20 mouse cellular contexts compared by ENCODE assay signal in genomic region chr9:72935309-72935708, GRCm38 (mm10). TPM values are rescaled to one million over a fixed set of nuclear protein-coding genes. Genes with fewer than 3 reads are reported as not detected.
DNase-seq lines count a peak whose midpoint lies in the region; TF ChIP-seq lines count a peak whose summit lies in the region.
"Had no signal": no experiment of that assay in that cellular context is flagged by ENCODE, and none has a peak within 500 bp of the region (broad histone marks: within the 10 kb centered on the region; RNA-seq: fewer than 3 reads in every experiment).

No protein-coding gene starts in this region.

- H3K9me3 ChIP-seq in E14TG2a.4 (ENCODE audit: low read length), result no peaks in the 10 kb centered on the region; the same call in 1 of the 2 replicates
- H3K9me3 ChIP-seq: hindbrain, embryonic 12.5 days; neural tube, embryonic 12.5 days had no signal

- no peaks in the 10 kb centered on the region for H3K36me3 ChIP-seq in E14TG2a.4 (ENCODE audit: insufficient read depth, low read length)

- intact Hi-C loops in gastrocnemius, adult 2 months (cut with DNase I), result no loop called here
- intact Hi-C loops in gastrocnemius, postnatal 14 days (cut with DNase I; ENCODE audit: low total_unique reads), result no loop called here
- intact Hi-C loops in left cerebral cortex, adult 2 months (cut with DNase I), result no loop called here

- H3K27ac ChIP-seq in gastrocnemius, adult 2 months, result no peak overlapping the region
- no peak overlapping the region for H3K27ac ChIP-seq in left cerebral cortex, adult 2 months
- H3K27ac ChIP-seq: hindbrain, embryonic 12.5 days; neural tube, embryonic 12.5 days had no signal

- no peak for DNase-seq in gastrocnemius, adult 2 months
- no peak for DNase-seq in gastrocnemius, postnatal 14 days
- DNase-seq in left cerebral cortex, adult 2 months (ENCODE audit: extremely low spot score in 1 of 2, low spot score in 2 of 2), result no peak
- DNase-seq in left cerebral cortex, adult 18-20 months (ENCODE audit: low spot score in 2 of 2), result no peak
- peak; percentile 82 for DNase-seq in R1 (ENCODE audit: low read depth, low spot score)
- no peak for DNase-seq in adrenal gland, postnatal 14 days
- DNase-seq: cerebellum, adult 8-10 months; heart, adult 18-20 months; kidney, adult 18-20 months; layer of hippocampus, postnatal 36 days; left cerebral cortex, postnatal 4 days; lung, postnatal 10 days; spleen, adult 18-20 months; thymus, postnatal 14 days had no signal

- H3K4me3 ChIP-seq in gastrocnemius, adult 2 months, result no peak overlapping the region
- H3K4me3 ChIP-seq in left cerebral cortex, adult 2 months, result no peak overlapping the region
- H3K4me3 ChIP-seq in E14TG2a.4 (replicated peaks; ENCODE audit: low read length), result no peak overlapping the region
- H3K4me3 ChIP-seq: hindbrain, embryonic 12.5 days; neural tube, embryonic 12.5 days had no signal

- H3K27me3 ChIP-seq in E14TG2a.4 (ENCODE audit: insufficient read depth, low read length), result no peaks in the 10 kb centered on the region
- H3K27me3 ChIP-seq: hindbrain, embryonic 12.5 days; neural tube, embryonic 12.5 days had no signal

- peaks cover 12% of the 10 kb centered on the region for H3K4me1 ChIP-seq in E14TG2a.4 (replicated peaks; ENCODE audit: low read depth, low read length)
- H3K4me1 ChIP-seq: hindbrain, embryonic 12.5 days; neural tube, embryonic 12.5 days had no signal

- TF ChIP-seq CTCF in gastrocnemius, adult 2 months (IDR thresholded peaks at IDR 0.05), result peak; percentile 30
- peak; percentile 19 for TF ChIP-seq CTCF in left cerebral cortex, adult 2 months (IDR thresholded peaks at IDR 0.05)
- peak; percentile 54 for TF ChIP-seq CTCF in E14TG2a.4 (conservative IDR thresholded peaks at IDR 0.05; ENCODE audit: low read length)

RNA-seq across cellular contexts. Expression of gene Pygo1, which starts 9.9 kb away (rescaled TPM):
- 10 to 100 TPM; 11.6 to 15.4 TPM for total RNA-seq in gastrocnemius, adult 2 months (2021)
- 1 to 10 TPM; 4.0 to 6.2 TPM for total RNA-seq in gastrocnemius, postnatal 14 days (2021)
- 10 to 100 TPM; 18.6 to 19.5 TPM for total RNA-seq in left cerebral cortex, adult 2 months (2021)
- total RNA-seq in left cerebral cortex, adult 18-20 months (2021), result 10 to 100 TPM; 18.6 to 19.5 TPM
- 3.0 and 3.4 TPM in 2 replicates for total RNA-seq in adrenal gland, postnatal 14 days (2021)
- total RNA-seq: megakaryocyte, adult 5-6 weeks had no signal

RNA-seq across cellular contexts. Expression of gene Dyx1c1, which starts 23.3 kb away (rescaled TPM):
- total RNA-seq in gastrocnemius, adult 2 months (2021), result 1 to 10 TPM in 1 of 2 experiments, under 1 TPM in 1; 0.94 to 1.4 TPM
- under 1 TPM; 0.43 to 0.60 TPM for total RNA-seq in gastrocnemius, postnatal 14 days (2021)
- 1 to 10 TPM; 1.5 to 1.9 TPM for total RNA-seq in left cerebral cortex, adult 2 months (2021)
- 1 to 10 TPM; 1.8 to 2.2 TPM for total RNA-seq in left cerebral cortex, adult 18-20 months (2021)
- 0.78 and 1.1 TPM in 2 replicates for total RNA-seq in adrenal gland, postnatal 14 days (2021)

RNA-seq across cellular contexts. Expression of gene Gm44503, which starts 23.3 kb away (rescaled TPM):
- not detected for total RNA-seq in gastrocnemius, adult 2 months (2021)
- not detected for total RNA-seq in gastrocnemius, postnatal 14 days (2021)
- total RNA-seq in left cerebral cortex, adult 2 months (2021), result not detected
- not detected for total RNA-seq in left cerebral cortex, adult 18-20 months (2021)
- total RNA-seq in adrenal gland, postnatal 14 days (2021), result not detected in 2 replicates
- total RNA-seq: adrenal gland, postnatal 4 days; gastrocnemius, adult 8-10 months; heart, adult 18-20 months; megakaryocyte, adult 5-6 weeks had no signal

RNA-seq across cellular contexts. Expression of gene Ccpg1os, which starts 49.9 kb away (rescaled TPM):
- total RNA-seq in gastrocnemius, adult 2 months (2021), result 10 to 100 TPM in 1 of 2 experiments, 1 to 10 TPM in 1; 8.8 to 11.8 TPM
- 1 to 10 TPM; 5.9 to 6.7 TPM for total RNA-seq in gastrocnemius, postnatal 14 days (2021)
- total RNA-seq in left cerebral cortex, adult 2 months (2021), result 10 to 100 TPM in 1 of 2 experiments, 1 to 10 TPM in 1; 9.2 to 10.8 TPM
- total RNA-seq in left cerebral cortex, adult 18-20 months (2021), result 1 to 10 TPM; 9.1 to 9.5 TPM
- total RNA-seq in adrenal gland, postnatal 14 days (2021), result 11.6 and 13.3 TPM in 2 replicates

RNA-seq across cellular contexts. Expression of gene Ccpg1, which starts 49.9 kb away (rescaled TPM):
- total RNA-seq in gastrocnemius, adult 2 months (2021), result 10 to 100 TPM; 76.1 to 95.7 TPM
- total RNA-seq in gastrocnemius, postnatal 14 days (2021), result 10 to 100 TPM; 32.3 to 36.7 TPM
- total RNA-seq in left cerebral cortex, adult 2 months (2021), result 100 to 1,000 TPM; 124 to 128 TPM
- 100 to 1,000 TPM; 115 to 120 TPM for total RNA-seq in left cerebral cortex, adult 18-20 months (2021)
- 92.7 and 97.7 TPM in 2 replicates for total RNA-seq in adrenal gland, postnatal 14 days (2021)
